In the genomic region with DNA sequence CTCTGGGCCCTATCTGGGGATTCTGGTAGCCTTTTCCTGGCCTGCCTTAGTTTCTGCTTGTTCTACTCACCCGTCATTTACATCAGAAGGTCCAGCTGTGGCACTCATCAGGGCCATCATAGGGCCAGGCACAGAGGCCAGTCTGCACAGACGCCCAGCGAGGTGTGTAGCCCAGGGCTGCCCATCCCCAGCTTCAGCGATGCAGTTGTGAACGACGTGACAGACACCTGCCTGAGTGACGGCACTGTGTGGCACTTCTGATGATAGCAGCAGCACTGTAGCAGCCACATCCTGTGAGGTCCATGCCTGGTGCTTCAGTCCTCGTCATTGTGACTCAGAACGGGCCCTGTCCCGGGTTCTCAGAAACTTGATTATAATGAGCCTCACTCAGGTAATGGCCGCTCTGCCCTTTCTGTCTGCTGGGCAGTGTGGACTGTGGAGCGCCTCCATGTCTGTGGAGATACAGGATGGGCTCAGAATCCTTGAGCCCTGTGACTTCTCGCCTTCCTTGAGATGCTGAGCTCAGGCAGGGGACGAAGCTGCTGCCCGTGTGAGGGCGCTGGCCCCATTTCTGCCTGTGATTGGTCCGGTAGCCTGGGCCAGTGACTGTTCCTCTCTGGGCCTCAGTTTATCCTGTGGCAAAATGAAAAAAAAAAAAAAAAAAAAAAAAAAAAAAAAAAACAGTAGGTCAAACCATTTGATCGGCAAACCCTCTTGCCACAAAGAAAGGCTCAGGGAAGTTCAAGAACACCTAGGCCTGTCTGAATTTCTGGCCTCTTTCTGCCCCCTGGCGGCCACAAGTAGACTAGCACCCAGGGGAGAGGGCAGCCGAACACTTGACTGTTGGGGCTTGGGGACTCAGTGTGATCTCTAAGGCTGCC, we compare ENCODE assay signal across 8 mouse cellular contexts. TPM values are rescaled to one million over a fixed set of nuclear protein-coding genes. Genes with fewer than 3 reads are reported as not detected.
A peak's percentile ranks its signal among the peaks of the same experiment; 100 is the strongest.
DNase-seq lines count a peak whose midpoint lies in the region; ATAC-seq and TF ChIP-seq lines count a peak whose summit lies in the region.

No protein-coding gene starts in this region.

- H3K4me3 ChIP-seq in hindbrain, postnatal 0 days (ENCODE audit: low read length): no peak overlapping the region
- no peak overlapping the region for H3K4me3 ChIP-seq in limb, embryonic 10.5 days
- no peak overlapping the region for H3K4me3 ChIP-seq in midbrain, embryonic 13.5 days (replicated peaks)

- no peaks in the 10 kb centered on the region for H3K36me3 ChIP-seq in hindbrain, postnatal 0 days (ENCODE audit: insufficient read depth, low read length)
- no peaks in the 10 kb centered on the region for H3K36me3 ChIP-seq in limb, embryonic 10.5 days
- no peaks in the 10 kb centered on the region for H3K36me3 ChIP-seq in midbrain, embryonic 13.5 days

- no peaks in the 10 kb centered on the region for H3K27me3 ChIP-seq in hindbrain, postnatal 0 days (ENCODE audit: insufficient read depth, low read length)
- H3K27me3 ChIP-seq in limb, embryonic 10.5 days (ENCODE audit: low read depth, poor library complexity, severe bottlenecking): 0 out of 2 replicates have a peak, but pooled peaks cover 6% of the 10 kb centered on the region
- H3K27me3 ChIP-seq in midbrain, embryonic 13.5 days: no peaks in the 10 kb centered on the region

- no peaks in the 10 kb centered on the region for H3K9me3 ChIP-seq in hindbrain, postnatal 0 days (ENCODE audit: low read length)
- no peaks in the 10 kb centered on the region for H3K9me3 ChIP-seq in limb, embryonic 10.5 days (replicated peaks)
- peaks cover under 1% of the 10 kb centered on the region; the same call in 1 of the 2 replicates for H3K9me3 ChIP-seq in midbrain, embryonic 13.5 days

- H3K9ac ChIP-seq in hindbrain, postnatal 0 days (replicated peaks; ENCODE audit: low read length): no peak overlapping the region
- H3K9ac ChIP-seq in midbrain, embryonic 13.5 days (replicated peaks): no peak overlapping the region

- WGBS in hindbrain, postnatal 0 days: 72% methylated on average over 20 of the region's 20 CpGs
- WGBS in limb, embryonic 10.5 days: 73% methylated on average over 20 of the region's 20 CpGs
- 58% methylated on average over 20 of the region's 20 CpGs for WGBS in midbrain, embryonic 13.5 days

- peak; percentile 39 to 71 for DNase-seq in layer of hippocampus, adult 18-20 months (ENCODE audit: low spot score in 2 of 2)
- DNase-seq in layer of hippocampus, adult 9-10 months (ENCODE audit: low spot score): no peak
- DNase-seq in cerebellum, adult 8-10 months: peak; percentile 69
- peak; percentile 71 for DNase-seq in forelimb bud, embryonic 11.5 days (ENCODE audit: low read depth, low spot score)
- peak; percentile 72 for DNase-seq in hindbrain, postnatal 0 days (ENCODE audit: low spot score)
- DNase-seq in limb, embryonic 10.5 days (ENCODE audit: low spot score): peak; percentile 78
- peak; percentile 55 to 74 for DNase-seq in spleen, postnatal 10 days (ENCODE audit: low spot score in 2 of 2)

- H3K4me2 ChIP-seq in hindbrain, postnatal 0 days (ENCODE audit: low read depth, low read length): no peak overlapping the region
- H3K4me2 ChIP-seq in midbrain, embryonic 13.5 days (replicated peaks): no peak overlapping the region

- no peak overlapping the region for H3K27ac ChIP-seq in hindbrain, postnatal 0 days
- no peak overlapping the region for H3K27ac ChIP-seq in limb, embryonic 10.5 days
- H3K27ac ChIP-seq in midbrain, embryonic 13.5 days: no peak overlapping the region

- no peaks in the 10 kb centered on the region for H3K4me1 ChIP-seq in hindbrain, postnatal 0 days (ENCODE audit: insufficient read depth, low read length)
- no peaks in the 10 kb centered on the region for H3K4me1 ChIP-seq in limb, embryonic 10.5 days
- 0 out of 2 replicates have a peak, but pooled peaks cover 5% of the 10 kb centered on the region for H3K4me1 ChIP-seq in midbrain, embryonic 13.5 days (replicated peaks)

- peak; percentile 85 for TF ChIP-seq CTCF in hindbrain, postnatal 0 days (IDR thresholded peaks at IDR 0.05; ENCODE audit: low read depth)

- ATAC-seq in hindbrain, postnatal 0 days: peak; percentile 54
- peak; percentile 75 for ATAC-seq in midbrain, embryonic 13.5 days

RNA-seq across cellular contexts. Expression of a gene that starts 22.4 kb away (rescaled TPM):
- not detected for total RNA-seq in layer of hippocampus, adult 18-20 months (2021)
- total RNA-seq in hindbrain, postnatal 0 days (2014; rRNA removed): 0.42 and 0.47 TPM in 2 replicates
- 0.29 and 0.43 TPM in 2 replicates for polyA plus RNA-seq in hindbrain, postnatal 0 days (2015; fragmentation: Nextera tagmentation; extraction: Ambion mirVana)
- 0.16 and 0.29 TPM in 2 replicates for polyA plus RNA-seq in limb, embryonic 10.5 days (2016; fragmentation: Nextera tagmentation; extraction: Ambion mirVana)
- 0.13 and 0.14 TPM in 2 replicates for polyA plus RNA-seq in midbrain, embryonic 13.5 days (2015; fragmentation: Nextera tagmentation; extraction: Ambion mirVana)

RNA-seq across cellular contexts. Expression of a gene that starts 33.5 kb away (rescaled TPM):
- total RNA-seq in layer of hippocampus, adult 18-20 months (2021): not detected
- 0.16 and 0.75 TPM in 2 replicates for total RNA-seq in hindbrain, postnatal 0 days (2014; rRNA removed)
- 0.60 and 0.93 TPM in 2 replicates for polyA plus RNA-seq in hindbrain, postnatal 0 days (2015; fragmentation: Nextera tagmentation; extraction: Ambion mirVana)
- not detected in 2 replicates for polyA plus RNA-seq in limb, embryonic 10.5 days (2016; fragmentation: Nextera tagmentation; extraction: Ambion mirVana)
- polyA plus RNA-seq in midbrain, embryonic 13.5 days (2015; fragmentation: Nextera tagmentation; extraction: Ambion mirVana): 0.11 and 0.14 TPM in 2 replicates

RNA-seq across cellular contexts. Expression of a gene that starts 57.2 kb away (rescaled TPM):
- 10 to 100 TPM; 21.6 to 22.0 TPM for total RNA-seq in layer of hippocampus, adult 18-20 months (2021)
- 22.0 and 39.5 TPM in 2 replicates for total RNA-seq in hindbrain, postnatal 0 days (2014; rRNA removed)
- 44.4 and 49.7 TPM in 2 replicates for polyA plus RNA-seq in hindbrain, postnatal 0 days (2015; fragmentation: Nextera tagmentation; extraction: Ambion mirVana)
- polyA plus RNA-seq in limb, embryonic 10.5 days (2016; fragmentation: Nextera tagmentation; extraction: Ambion mirVana): 133 and 144 TPM in 2 replicates
- polyA plus RNA-seq in midbrain, embryonic 13.5 days (2015; fragmentation: Nextera tagmentation; extraction: Ambion mirVana): 74.2 and 77.2 TPM in 2 replicates
